Mouse (Mus musculus) induced T-regulatory cell, adult 2 months (primary cell): ENCODE measurements at regions not wholly inside any gene's neighbourhood (a gene's known extent, or its start where the extent isn't known, plus 50 kb on each side); places are given as distances from the start of the nearest gene placed in this dataset.
A peak's percentile ranks its signal among the peaks of the same experiment; 100 is the strongest.

Experiments
- DNase-seq: peaks from one replicate; pipeline ENCODE4 v3.0.0-alpha.2; 2012; ENCODE audit warnings: low read depth

- no peak for DNase-seq
Measured at GRCm38 (mm10) chr4:102657244-102657643, 83.9 kb upstream of the Sgip1 start.

GRCm38 (mm10) chr4:102658578-102658977, 82.5 kb upstream of the Sgip1 start:
- no peak for DNase-seq

GRCm38 (mm10) chr4:102663617-102664016, 77.5 kb upstream of the Sgip1 start:
- no peak for DNase-seq

GRCm38 (mm10) chr4:102682190-102682589, 58.9 kb upstream of the Sgip1 start:
- peak; percentile 77 for DNase-seq

- no peak for DNase-seq
Measured at GRCm38 (mm10) chr4:102685045-102685444, 56.1 kb upstream of the Sgip1 start.

- DNase-seq = no peak
Measured at GRCm38 (mm10) chr4:102688378-102688777, 52.7 kb upstream of the Sgip1 start.
